Mouse (Mus musculus): ENCODE data around the gene Gnmt.

The Gnmt gene

GRCm38 (mm10) chr17:46702100-46702499, 26.9 kb downstream of the Gnmt start:
- no peak for DNase-seq

- DNase-seq: no peak
These were observed 27.5 kb downstream of the Gnmt start for GRCm38 (mm10) chr17:46701489-46701888.

- DNase-seq: no peak
These were observed 29.1 kb downstream of the Gnmt start for GRCm38 (mm10) chr17:46699912-46700311.

GRCm38 (mm10) chr17:46699245-46699644, 29.7 kb downstream of the Gnmt start:
- no peak for DNase-seq

GRCm38 (mm10) chr17:46698515-46698914, 30.5 kb downstream of the Gnmt start:
- DNase-seq: no peak

GRCm38 (mm10) chr17:46694517-46695063, 34.4 kb downstream of the Gnmt start:
- no peak for DNase-seq

GRCm38 (mm10) chr17:46691390-46691789, 37.6 kb downstream of the Gnmt start:
- no peak for DNase-seq

- DNase-seq: no peak
These were observed 38.3 kb downstream of the Gnmt start for GRCm38 (mm10) chr17:46690665-46691064.

- DNase-seq: no peak
These were observed 43.1 kb downstream of the Gnmt start for GRCm38 (mm10) chr17:46685913-46686312.

GRCm38 (mm10) chr17:46682654-46683389, 46.1 kb downstream of the Gnmt start:
- no peak for DNase-seq

- no peak for DNase-seq
These were observed 47.4 kb downstream of the Gnmt start for GRCm38 (mm10) chr17:46681466-46682118.

- DNase-seq: peak; percentile 99
These were observed 48.1 kb downstream of the Gnmt start, which contains the start of gene Klhdc3 for GRCm38 (mm10) chr17:46680760-46681373. Gene Klhdc3, minus strand, starts transcription at chr17:46680914.

- peak; percentile 74 for DNase-seq
These were observed 48.9 kb downstream of the Gnmt start for GRCm38 (mm10) chr17:46679843-46680759.

- DNase-seq: no peak
These were observed 50.1 kb downstream of the Gnmt start for GRCm38 (mm10) chr17:46678911-46679310.

- no peak for DNase-seq
These were observed 50.6 kb downstream of the Gnmt start, which contains the start of gene Mea1 for GRCm38 (mm10) chr17:46678416-46678815. Gene Mea1, plus strand, starts transcription at chr17:46678793.
